Mouse (Mus musculus) hindbrain, embryonic 13.5 days (tissue): Measurements from ENCODE around the gene Cdk4. TPM values are rescaled to one million over a fixed set of nuclear protein-coding genes. Genes with fewer than 3 reads are reported as not detected.
A peak's percentile ranks its signal among the peaks of the same experiment; 100 is the strongest.

Experiments used
- ATAC-seq: fragments of 200-750 bp; cut with Nextera tagmentation; 2 replicates; pipeline ENCODE4 v1.8.0; 2017; ENCODE audit warnings: moderate TSS enrichment; ENCODE audit not compliant: low FRiP score
- H3K27ac ChIP-seq: fragments of 300-500 bp; sonication (generic); 2 replicates; pipeline ENCODE4 v1.5.1; 2015; ENCODE audit warnings: inconsistent platforms, mild to moderate bottlenecking, moderate library complexity
- H3K27me3 ChIP-seq: fragments of 300-500 bp; sonication (generic); 2 replicates; pipeline ENCODE4 v1.6.1; 2015; ENCODE audit warnings: mild to moderate bottlenecking, inconsistent platforms
- H3K36me3 ChIP-seq: fragments of 300-500 bp; sonication (generic); 2 replicates; pipeline ENCODE4 v1.6.1; 2015; ENCODE audit warnings: mild to moderate bottlenecking, inconsistent platforms
- H3K4me1 ChIP-seq: fragments of 300-500 bp; sonication (generic); replicated peaks from 2 replicates; pipeline ENCODE4 v1.6.1; 2015; ENCODE audit warnings: inconsistent platforms
- H3K4me2 ChIP-seq: fragments of 300-500 bp; sonication (generic); 2 replicates; pipeline ENCODE4 v1.6.1; 2015; ENCODE audit warnings: inconsistent platforms, mild to moderate bottlenecking, moderate library complexity
- H3K4me3 ChIP-seq: fragments of 300-500 bp; sonication (generic); 2 replicates; pipeline ENCODE4 v1.5.1; 2015; ENCODE audit warnings: mild to moderate bottlenecking, inconsistent platforms
- H3K9ac ChIP-seq: fragments of 300-500 bp; sonication (generic); 2 replicates; pipeline ENCODE4 v1.6.1; 2015; ENCODE audit warnings: mild to moderate bottlenecking, inconsistent platforms
- H3K9me3 ChIP-seq: fragments of 300-500 bp; sonication (generic); 2 replicates; pipeline ENCODE4 v1.6.1; 2016; ENCODE audit warnings: inconsistent platforms
- WGBS: fragments of 180-500 bp; shearing (Covaris S2); methylation state at CpG from one replicate; pipeline ENCODE4 v1.1.7; 2015; 5-methylcytosine and 5-hydroxymethylcytosine counted together
- polyA plus RNA-seq: library from polyadenylated mRNA; unstranded; fragments of >200 nt; fragmentation: Nextera tagmentation; extraction: Ambion mirVana; gene quantifications from 2 replicates; pipeline ENCODE4 v1.2.1, GENCODE M21; 2015

Cdk4 gene
- polyA plus RNA-seq, 1 experiment from 2014 or later: 1,237 TPM

GRCm38 (mm10) chr10:127042468-127043115 lies 20.7 kb upstream of the Cdk4 start:
- no peak overlapping the region for H3K27ac ChIP-seq
- 21% methylated on average over 5 of the region's 5 CpGs for WGBS
- peaks cover 22% of the 10 kb centered on the region for H3K4me1 ChIP-seq
- no peaks in the 10 kb centered on the region for H3K9me3 ChIP-seq
- ATAC-seq: no peak
- peaks cover 9% of the 10 kb centered on the region for H3K36me3 ChIP-seq
- H3K4me2 ChIP-seq: peak overlapping the region; percentile 98
- peak overlapping the region; percentile 81 for H3K9ac ChIP-seq
- H3K4me3 ChIP-seq: peak overlapping the region; percentile 82
- H3K27me3 ChIP-seq: peaks cover 36% of the 10 kb centered on the region

DNA sequence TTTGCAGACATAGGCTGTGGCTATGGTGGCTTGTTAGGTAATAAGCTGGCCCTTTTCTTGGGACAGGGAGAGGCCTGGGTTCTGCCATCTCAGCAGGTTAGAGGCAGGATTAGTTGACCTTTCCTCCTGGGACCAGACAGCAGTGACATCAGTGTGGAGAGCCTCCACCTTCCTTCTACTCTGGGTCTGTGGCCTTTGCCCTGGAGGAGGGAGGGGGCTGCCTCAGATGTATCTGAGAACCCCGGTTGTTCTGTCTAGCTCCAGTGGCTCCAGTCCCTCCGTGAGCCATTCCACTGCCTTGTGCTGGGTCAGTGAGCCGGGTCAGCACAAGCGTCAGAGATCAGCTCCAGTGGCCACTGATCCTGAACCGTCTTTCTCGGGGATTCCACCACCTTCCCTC lies 20.1 kb upstream of the Cdk4 start:
- no peak for ATAC-seq
- Histone ChIP-seq H3K4me1 (peaks cover 22% of the 10 kb centered on the region), H3K4me2 (no peak overlapping the region), H3K27ac (no peak overlapping the region), H3K36me3 (peaks cover 9% of the 10 kb centered on the region), H3K9me3 (no peaks in the 10 kb centered on the region), H3K4me3 (no peak overlapping the region), H3K27me3 (peaks cover 42% of the 10 kb centered on the region), H3K9ac (no peak overlapping the region)
- WGBS: 86% methylated on average over 6 of the region's 6 CpGs

DNA sequence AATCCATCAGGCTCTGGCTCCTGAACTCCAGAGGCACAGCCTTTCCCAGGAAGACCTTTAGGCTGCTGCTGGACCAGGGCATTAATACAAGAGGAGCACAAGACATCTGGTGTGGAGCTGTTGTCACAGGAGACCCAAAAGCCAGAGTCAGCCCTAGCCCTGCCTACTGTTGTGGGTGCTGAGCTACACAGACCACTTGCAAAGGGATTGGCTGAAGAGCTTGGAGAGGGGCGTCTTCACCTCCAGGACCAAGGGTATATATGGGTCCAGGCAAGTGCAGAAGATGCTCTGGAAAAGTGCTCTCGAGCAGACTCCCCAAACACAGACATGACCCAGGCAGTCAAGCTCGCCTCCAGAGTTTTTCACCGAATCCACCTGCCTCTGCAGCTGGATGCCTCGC lies 15.4 kb upstream of the Cdk4 start, which contains the start of gene Cyp27b1:
Gene Cyp27b1 (plus strand): TSS at position 297 of the 400 bp plus-strand sequence.
- H3K27ac ChIP-seq: no peak within 1 kb of the TSS
- H3K4me2 ChIP-seq: no peak within 1 kb of the TSS
- no peak for ATAC-seq
- H3K4me3 ChIP-seq: peak within 1 kb of the TSS; percentile 5; the same call in 1 of the 2 replicates
- no peaks in the 10 kb centered on the region for H3K9me3 ChIP-seq
- 27% methylated on average over 5 of the region's 5 CpGs for WGBS
- no peak within 1 kb of the TSS for H3K9ac ChIP-seq
- peaks cover 64% of the 10 kb centered on the region for H3K27me3 ChIP-seq
- peaks cover 11% of the 10 kb centered on the region for H3K36me3 ChIP-seq
- peaks cover 17% of the 10 kb centered on the region for H3K4me1 ChIP-seq

DNA sequence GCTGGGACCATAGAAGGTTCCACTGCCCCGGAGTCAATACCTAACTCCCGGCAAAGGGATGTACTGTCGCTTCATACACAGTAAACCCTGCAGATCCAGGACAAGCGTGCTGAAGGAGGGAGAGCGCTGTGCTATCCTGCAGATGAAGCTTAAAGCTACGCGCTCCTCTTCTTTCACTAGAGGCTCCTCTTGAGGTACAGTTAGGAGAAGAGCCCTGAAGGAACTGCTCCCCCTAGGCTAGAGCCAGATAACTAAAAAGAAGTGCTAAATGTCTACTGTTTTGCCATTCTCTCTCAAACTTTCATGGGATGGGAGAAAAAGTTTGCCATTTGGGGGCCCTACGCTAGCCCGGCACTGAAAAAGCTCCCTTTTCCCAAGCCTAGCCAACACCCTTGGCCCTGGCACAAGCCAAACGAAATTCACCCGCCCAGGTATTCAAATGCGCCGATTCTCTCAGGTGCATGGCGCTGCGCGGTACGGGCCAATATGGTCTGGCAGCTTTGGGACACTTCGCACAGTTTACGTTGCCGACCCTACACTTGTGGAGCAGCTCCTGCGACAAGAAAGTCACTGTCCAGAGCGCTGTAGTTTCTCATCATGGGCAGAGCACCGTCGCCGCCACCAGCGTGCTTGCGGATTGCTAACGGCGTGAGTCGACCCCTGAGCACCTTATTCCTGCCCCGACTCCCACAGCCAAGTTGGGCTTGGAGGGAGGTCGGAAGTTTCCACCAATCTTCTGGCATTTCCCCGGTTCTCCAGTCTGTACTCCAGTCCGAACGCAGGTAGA lies 14.5 kb upstream of the Cdk4 start:
- Histone ChIP-seq H3K27ac (no peak overlapping the region), H3K9ac (no peak overlapping the region)

DNA sequence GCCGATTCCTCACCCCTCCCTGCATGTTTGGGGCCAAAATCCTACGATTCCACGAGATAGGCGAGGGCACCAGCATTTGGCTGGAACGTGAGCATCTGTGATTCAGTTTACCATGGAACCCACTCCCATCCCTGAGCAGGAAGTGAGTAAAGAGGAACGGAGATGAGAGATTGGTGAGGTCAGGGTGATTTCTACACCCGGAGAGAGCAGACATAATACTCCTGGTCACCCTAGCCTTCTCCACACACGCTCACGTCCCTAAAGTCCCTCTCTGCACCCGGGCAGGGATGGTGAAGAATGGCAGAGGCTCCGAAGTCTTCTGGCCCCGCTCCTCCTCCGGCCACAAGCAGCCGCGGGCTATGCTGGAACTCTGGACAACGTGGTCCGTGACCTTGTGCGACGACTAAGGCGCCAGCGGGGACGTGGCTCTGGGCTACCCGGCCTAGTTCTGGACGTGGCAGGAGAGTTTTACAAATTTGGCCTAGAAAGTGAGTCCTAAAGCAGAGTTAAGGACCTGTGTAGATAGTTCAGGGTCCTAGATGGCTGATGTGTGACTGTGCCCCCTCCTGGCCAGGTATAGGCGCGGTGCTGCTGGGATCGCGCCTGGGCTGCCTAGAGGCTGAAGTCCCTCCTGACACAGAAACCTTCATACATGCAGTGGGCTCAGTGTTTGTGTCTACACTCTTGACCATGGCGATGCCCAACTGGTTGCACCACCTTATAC lies 13.8 kb upstream of the Cdk4 start:
- no peak overlapping the region; the same call in 1 of the 2 replicates for H3K4me3 ChIP-seq

More for the DNA sequence above, 14.5 kb upstream of the Cdk4 start:
- 3% methylated on average over 35 of the region's 35 CpGs for WGBS
- Histone ChIP-seq H3K9me3 (no peaks in the 10 kb centered on the region), H3K27me3 (peaks cover 64% of the 10 kb centered on the region), H3K36me3 (peaks cover 19% of the 10 kb centered on the region), H3K4me2 (no peak overlapping the region), H3K4me3 (peak overlapping the region; percentile 5; the same call in 1 of the 2 replicates), H3K4me1 (peaks cover 14% of the 10 kb centered on the region)
- ATAC-seq: no peak

DNA sequence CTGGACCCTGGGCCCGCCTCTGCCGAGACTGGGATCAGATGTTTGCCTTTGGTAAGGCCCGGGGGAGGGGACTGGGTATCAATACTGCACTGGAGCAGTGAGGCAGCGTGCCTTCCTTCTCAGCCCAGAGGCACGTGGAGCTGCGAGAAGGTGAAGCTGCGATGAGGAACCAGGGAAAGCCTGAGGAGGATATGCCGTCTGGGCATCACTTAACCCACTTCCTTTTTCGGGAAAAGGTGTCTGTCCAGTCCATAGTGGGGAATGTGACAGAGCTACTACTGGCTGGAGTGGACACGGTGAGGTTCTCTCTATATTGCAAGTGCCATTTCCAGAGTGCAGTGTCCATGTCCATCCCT lies 13.2 kb upstream of the Cdk4 start:
- peaks cover 64% of the 10 kb centered on the region for H3K27me3 ChIP-seq

More for the DNA sequence above, 13.8 kb upstream of the Cdk4 start:
- Histone ChIP-seq H3K4me2 (no peak overlapping the region), H3K9me3 (no peaks in the 10 kb centered on the region), H3K27me3 (peaks cover 64% of the 10 kb centered on the region), H3K4me1 (peaks cover 16% of the 10 kb centered on the region), H3K27ac (no peak overlapping the region), H3K9ac (no peak overlapping the region), H3K36me3 (peaks cover 24% of the 10 kb centered on the region)
- no peak for ATAC-seq
- 2% methylated on average over 29 of the region's 29 CpGs for WGBS

DNA sequence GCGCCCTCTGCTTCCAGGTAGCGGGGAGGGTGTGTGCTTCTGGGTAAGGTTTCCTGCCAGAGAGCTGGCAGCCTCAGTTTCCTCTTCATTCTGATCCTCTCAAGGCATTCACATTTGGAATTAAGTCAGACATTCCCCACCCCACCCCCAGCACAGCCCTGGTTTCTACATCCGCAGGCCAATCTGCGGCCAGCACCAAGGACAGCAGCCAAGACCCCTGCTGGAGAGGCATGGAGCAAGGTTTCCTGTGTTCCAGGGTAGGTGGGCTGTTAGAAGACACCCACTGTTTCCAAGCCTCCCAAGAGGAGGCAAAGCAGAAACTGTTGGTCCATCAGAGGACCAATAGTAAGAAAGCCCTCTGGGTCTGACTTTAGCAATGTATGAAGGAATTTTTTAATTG lies 8.7 kb upstream of the Cdk4 start:
- Histone ChIP-seq H3K4me1 (peaks cover 43% of the 10 kb centered on the region), H3K4me2 (no peak overlapping the region), H3K36me3 (peaks cover 50% of the 10 kb centered on the region), H3K27me3 (peaks cover 30% of the 10 kb centered on the region), H3K4me3 (no peak overlapping the region), H3K9me3 (no peaks in the 10 kb centered on the region), H3K27ac (no peak overlapping the region), H3K9ac (no peak overlapping the region)
- ATAC-seq: no peak
- WGBS: 65% methylated on average over 4 of the region's 4 CpGs

More for the DNA sequence above, 13.2 kb upstream of the Cdk4 start:
- H3K4me2 ChIP-seq: no peak overlapping the region
- peaks cover 21% of the 10 kb centered on the region for H3K4me1 ChIP-seq
- H3K4me3 ChIP-seq: no peak overlapping the region
- no peaks in the 10 kb centered on the region for H3K9me3 ChIP-seq
- WGBS: 20% methylated on average over 10 of the region's 10 CpGs
- peaks cover 24% of the 10 kb centered on the region for H3K36me3 ChIP-seq
- no peak for ATAC-seq
- H3K9ac ChIP-seq: no peak overlapping the region
- H3K27ac ChIP-seq: no peak overlapping the region

DNA sequence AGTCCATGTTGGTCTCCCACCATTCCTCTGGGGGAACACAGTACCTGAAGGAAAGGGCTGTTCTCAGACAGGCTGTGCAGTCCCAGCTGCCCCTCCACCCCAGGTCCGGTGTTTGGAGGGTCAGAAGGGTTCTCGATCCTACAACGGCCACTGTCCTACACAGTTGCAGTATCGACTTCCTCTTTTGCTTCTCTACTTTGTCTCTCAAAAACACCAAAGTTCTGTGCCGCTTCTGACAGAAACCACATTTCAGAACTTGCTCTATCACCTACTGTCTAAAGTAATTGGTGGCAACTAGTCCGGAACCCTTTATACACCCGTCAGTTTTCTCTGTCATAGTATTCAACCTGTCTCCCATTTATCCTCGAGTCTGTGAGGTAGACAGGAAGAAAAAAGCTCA lies 7.9 kb upstream of the Cdk4 start:
- peaks cover 50% of the 10 kb centered on the region for H3K36me3 ChIP-seq
- ATAC-seq: no peak
- 93% methylated on average over 8 of the region's 8 CpGs for WGBS

DNA sequence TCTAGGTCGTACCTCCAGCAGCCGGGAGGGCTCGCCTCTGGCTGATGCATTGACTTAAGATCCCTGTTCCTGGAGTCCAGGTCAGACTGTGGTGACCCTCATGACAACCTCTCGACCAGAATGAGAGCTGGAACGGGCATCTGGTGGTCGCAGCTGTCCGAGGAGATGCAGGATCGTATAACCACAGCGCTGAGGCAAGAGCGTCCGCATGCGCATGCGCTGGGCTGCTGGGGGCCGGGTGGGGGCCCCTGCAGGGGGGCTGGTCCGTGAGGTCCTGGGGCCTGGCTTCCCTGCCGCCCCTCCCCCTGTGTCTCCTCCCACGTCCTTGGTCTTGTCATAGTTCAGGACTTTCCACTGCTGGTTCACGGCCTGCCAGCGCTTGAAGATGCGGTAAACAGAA lies 6.8 kb upstream of the Cdk4 start:
- Histone ChIP-seq H3K4me2 (no peak overlapping the region), H3K9me3 (no peaks in the 10 kb centered on the region), H3K27me3 (peaks cover 12% of the 10 kb centered on the region), H3K36me3 (peaks cover 50% of the 10 kb centered on the region), H3K4me1 (peaks cover 49% of the 10 kb centered on the region), H3K4me3 (no peak overlapping the region; the same call in 1 of the 2 replicates), H3K27ac (no peak overlapping the region), H3K9ac (no peak overlapping the region)
- ATAC-seq: no peak
- WGBS: 87% methylated on average over 20 of the region's 20 CpGs

More for the DNA sequence above, 7.9 kb upstream of the Cdk4 start:
- H3K4me3 ChIP-seq: no peak overlapping the region
- H3K27ac ChIP-seq: no peak overlapping the region
- no peaks in the 10 kb centered on the region for H3K9me3 ChIP-seq
- no peak overlapping the region for H3K4me2 ChIP-seq
- peaks cover 23% of the 10 kb centered on the region for H3K27me3 ChIP-seq
- H3K9ac ChIP-seq: no peak overlapping the region
- peaks cover 39% of the 10 kb centered on the region for H3K4me1 ChIP-seq

DNA sequence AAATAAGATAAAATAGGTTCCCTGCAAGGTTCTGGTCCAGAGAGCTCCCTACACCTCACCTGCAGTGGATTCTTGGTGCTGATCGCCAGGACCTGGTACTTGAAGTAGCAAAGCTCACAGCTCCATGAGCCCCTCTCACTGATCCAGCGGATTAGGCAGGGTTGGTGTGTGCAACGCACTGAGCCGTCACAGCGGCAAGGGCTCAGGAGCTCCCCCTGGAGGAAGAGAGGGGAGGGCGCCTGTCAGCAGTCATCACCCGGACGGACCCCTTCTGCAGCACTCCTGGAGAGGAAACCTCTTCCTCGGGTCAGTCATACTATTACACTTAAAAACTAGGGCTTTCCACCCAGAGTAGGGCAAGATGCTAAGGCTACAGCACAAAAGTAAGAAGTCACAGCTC lies 5.2 kb upstream of the Cdk4 start:
- H3K36me3 ChIP-seq: peaks cover 46% of the 10 kb centered on the region
- H3K9me3 ChIP-seq: no peaks in the 10 kb centered on the region
- H3K9ac ChIP-seq: peak overlapping the region; percentile 99
- H3K27ac ChIP-seq: peak overlapping the region; percentile 99; the same call in 1 of the 2 replicates
- peaks cover 60% of the 10 kb centered on the region for H3K4me1 ChIP-seq
- peak; percentile 6 for ATAC-seq
- H3K27me3 ChIP-seq: no peaks in the 10 kb centered on the region
- H3K4me3 ChIP-seq: peak overlapping the region; percentile 91
- peak overlapping the region; percentile 84 for H3K4me2 ChIP-seq
- 2% methylated on average over 9 of the region's 9 CpGs for WGBS

- no peaks in the 10 kb centered on the region for H3K27me3 ChIP-seq
- H3K9ac ChIP-seq: peak overlapping the region; percentile 99
- ATAC-seq: no peak
- H3K4me3 ChIP-seq: peak overlapping the region; percentile 91
- peaks cover 60% of the 10 kb centered on the region for H3K4me1 ChIP-seq
- WGBS: 6% methylated on average over 8 of the region's 8 CpGs
- H3K9me3 ChIP-seq: no peaks in the 10 kb centered on the region
- peak overlapping the region; percentile 84 for H3K4me2 ChIP-seq
- H3K27ac ChIP-seq: peak overlapping the region; percentile 99
- peaks cover 41% of the 10 kb centered on the region for H3K36me3 ChIP-seq
These were observed 4.6 kb upstream of the Cdk4 start for GRCm38 (mm10) chr10:127058708-127059107.
